Mouse (Mus musculus) embryonic fibroblast, embryonic 13.5 days (primary cell): ENCODE measurements around the gene Map3k14.

Experiments used
- CTCF ChIP-seq: IDR thresholded peaks from 2 replicates; pipeline ENCODE4 v1.5.1; 2011; ENCODE audit warnings: mild to moderate bottlenecking, control low read depth, low read length, moderate library complexity, borderline replicate concordance; ENCODE audit not compliant: insufficient read depth
- POLR2A ChIP-seq: IDR thresholded peaks from 2 replicates; pipeline ENCODE4 v1.6.1; 2011; ENCODE audit warnings: low read depth, mild to moderate bottlenecking, control low read depth, low read length, moderate library complexity

GRCm38 (mm10) chr11:103313542-103313941, 46.3 kb upstream of the Map3k14 start:
- TF ChIP-seq POLR2A: no peak
- no peak for TF ChIP-seq CTCF
